Mouse (Mus musculus): ENCODE results near the gene Dpagt1.

- TF ChIP-seq GATA1 (IDR thresholded peaks at IDR 0.05; ENCODE audit: low read length), result no peak
- TF ChIP-seq TAL1 (IDR thresholded peaks at IDR 0.05; ENCODE audit: low read length), result no peak
These were observed 38.3 kb upstream of the Dpagt1 start for GRCm38 (mm10) chr9:44287401-44288075.

All from erythroblast, embryonic 14.5 days (primary cell).